Mouse (Mus musculus): Measurements from ENCODE around the gene Klhl3. TPM values are rescaled to one million over a fixed set of nuclear protein-coding genes. Genes with fewer than 3 reads are reported as not detected.

The Klhl3 gene
- polyA plus RNA-seq, 1 experiment from 2014 or later = 3.2 TPM

GRCm38 (mm10) chr13:58035470-58036156 lies 77.8 kb downstream of the Klhl3 start:
- no peak overlapping the region for H3K27ac ChIP-seq
- no peak overlapping the region for H3K4me3 ChIP-seq (replicated peaks)
- WGBS = 45% methylated on average over 10 of the region's 10 CpGs
- no peaks in the 10 kb centered on the region for H3K9me3 ChIP-seq
- no peaks in the 10 kb centered on the region for H3K4me1 ChIP-seq
- no peaks in the 10 kb centered on the region for H3K36me3 ChIP-seq
- H3K27me3 ChIP-seq (replicated peaks) = no peaks in the 10 kb centered on the region
- H3K4me2 ChIP-seq = no peak overlapping the region
- peak; percentile 52; the same call in 1 of the 2 replicates for ATAC-seq (ENCODE audit: insufficient read depth, low FRiP score, low read depth)
- H3K9ac ChIP-seq = no peak overlapping the region

- H3K9me3 ChIP-seq = no peaks in the 10 kb centered on the region
- no peak overlapping the region for H3K4me3 ChIP-seq (replicated peaks)
- H3K27me3 ChIP-seq (replicated peaks) = no peaks in the 10 kb centered on the region
- 92% methylated on average over 3 of the region's 3 CpGs for WGBS
- no peaks in the 10 kb centered on the region for H3K4me1 ChIP-seq
- no peak for ATAC-seq (ENCODE audit: insufficient read depth, low FRiP score, low read depth)
- no peak overlapping the region for H3K4me2 ChIP-seq
- no peak overlapping the region for H3K9ac ChIP-seq
- no peaks in the 10 kb centered on the region for H3K36me3 ChIP-seq
- H3K27ac ChIP-seq = no peak overlapping the region
These were observed 78.4 kb downstream of the Klhl3 start for GRCm38 (mm10) chr13:58034985-58035384.

- Histone ChIP-seq H3K36me3 (no peaks in the 10 kb centered on the region), H3K27me3 (replicated peaks) (no peaks in the 10 kb centered on the region), H3K9me3 (no peaks in the 10 kb centered on the region), H3K27ac (no peak overlapping the region), H3K4me2 (no peak overlapping the region), H3K4me3 (replicated peaks) (no peak overlapping the region), H3K9ac (no peak overlapping the region), H3K4me1 (no peaks in the 10 kb centered on the region)
- 80% methylated on average over 6 of the region's 6 CpGs for WGBS
- no peak for ATAC-seq (ENCODE audit: insufficient read depth, low FRiP score, low read depth)
These were observed 78.9 kb downstream of the Klhl3 start for GRCm38 (mm10) chr13:58034507-58034906.

GRCm38 (mm10) chr13:58031755-58032154 lies 81.6 kb downstream of the Klhl3 start:
- ATAC-seq (ENCODE audit: insufficient read depth, low FRiP score, low read depth) = peak; percentile 42; the same call in 1 of the 2 replicates
- Histone ChIP-seq H3K9me3 (no peaks in the 10 kb centered on the region), H3K27me3 (replicated peaks) (no peaks in the 10 kb centered on the region), H3K4me3 (replicated peaks) (no peak overlapping the region), H3K27ac (no peak overlapping the region), H3K9ac (no peak overlapping the region), H3K4me1 (no peaks in the 10 kb centered on the region), H3K4me2 (no peak overlapping the region), H3K36me3 (no peaks in the 10 kb centered on the region)
- 45% methylated on average over 6 of the region's 6 CpGs for WGBS

GRCm38 (mm10) chr13:58027115-58027514 lies 86.3 kb downstream of the Klhl3 start:
- H3K9ac ChIP-seq = no peak overlapping the region
- H3K27ac ChIP-seq = no peak overlapping the region
- H3K36me3 ChIP-seq = no peaks in the 10 kb centered on the region
- no peak overlapping the region for H3K4me3 ChIP-seq (replicated peaks)
- no peak for ATAC-seq (ENCODE audit: insufficient read depth, low FRiP score, low read depth)
- no peak overlapping the region for H3K4me2 ChIP-seq
- H3K4me1 ChIP-seq = no peaks in the 10 kb centered on the region
- 82% methylated on average over 8 of the region's 8 CpGs for WGBS
- H3K27me3 ChIP-seq (replicated peaks) = no peaks in the 10 kb centered on the region
- H3K9me3 ChIP-seq = no peaks in the 10 kb centered on the region

- no peak overlapping the region for H3K9ac ChIP-seq
- ATAC-seq (ENCODE audit: insufficient read depth, low FRiP score, low read depth) = no peak
- no peak overlapping the region for H3K27ac ChIP-seq
- no peaks in the 10 kb centered on the region for H3K9me3 ChIP-seq
- no peaks in the 10 kb centered on the region for H3K36me3 ChIP-seq
- no peak overlapping the region for H3K4me3 ChIP-seq (replicated peaks)
- H3K27me3 ChIP-seq (replicated peaks) = no peaks in the 10 kb centered on the region
- no peak overlapping the region for H3K4me2 ChIP-seq
- no peaks in the 10 kb centered on the region for H3K4me1 ChIP-seq
- 90% methylated on average over 16 of the region's 16 CpGs for WGBS
These were observed 87.5 kb downstream of the Klhl3 start for GRCm38 (mm10) chr13:58025701-58026414.

- WGBS = 75% methylated on average over 8 of the region's 8 CpGs
- no peak overlapping the region for H3K27ac ChIP-seq
- H3K9me3 ChIP-seq = no peaks in the 10 kb centered on the region
- no peak overlapping the region for H3K9ac ChIP-seq
- H3K4me1 ChIP-seq = no peaks in the 10 kb centered on the region
- no peaks in the 10 kb centered on the region for H3K27me3 ChIP-seq (replicated peaks)
- ATAC-seq (ENCODE audit: insufficient read depth, low FRiP score, low read depth) = no peak
- no peak overlapping the region for H3K4me2 ChIP-seq
- no peak overlapping the region for H3K4me3 ChIP-seq (replicated peaks)
- no peaks in the 10 kb centered on the region for H3K36me3 ChIP-seq
These were observed 89.5 kb downstream of the Klhl3 start for GRCm38 (mm10) chr13:58023726-58024453.

- Histone ChIP-seq H3K9me3 (no peaks in the 10 kb centered on the region), H3K4me1 (no peaks in the 10 kb centered on the region), H3K27me3 (replicated peaks) (no peaks in the 10 kb centered on the region), H3K36me3 (no peaks in the 10 kb centered on the region), H3K27ac (no peak overlapping the region), H3K4me3 (replicated peaks) (no peak overlapping the region), H3K4me2 (no peak overlapping the region), H3K9ac (no peak overlapping the region)
- ATAC-seq (ENCODE audit: insufficient read depth, low FRiP score, low read depth) = no peak
- WGBS = 74% methylated on average over 9 of the region's 9 CpGs
These were observed 90.3 kb downstream of the Klhl3 start for GRCm38 (mm10) chr13:58023001-58023560.

- Histone ChIP-seq H3K4me1 (no peaks in the 10 kb centered on the region), H3K9me3 (no peaks in the 10 kb centered on the region), H3K4me2 (no peak overlapping the region), H3K9ac (no peak overlapping the region), H3K4me3 (replicated peaks) (no peak overlapping the region), H3K36me3 (no peaks in the 10 kb centered on the region), H3K27me3 (replicated peaks) (no peaks in the 10 kb centered on the region), H3K27ac (no peak overlapping the region)
- ATAC-seq (ENCODE audit: insufficient read depth, low FRiP score, low read depth) = no peak
- 80% methylated on average over 10 of the region's 10 CpGs for WGBS
These were observed 93.0 kb downstream of the Klhl3 start for GRCm38 (mm10) chr13:58020428-58020827.

GRCm38 (mm10) chr13:58017298-58017697 lies 96.1 kb downstream of the Klhl3 start:
- ATAC-seq (ENCODE audit: insufficient read depth, low FRiP score, low read depth) = no peak
- Histone ChIP-seq H3K27ac (no peak overlapping the region), H3K4me3 (replicated peaks) (no peak overlapping the region), H3K27me3 (replicated peaks) (no peaks in the 10 kb centered on the region), H3K4me1 (no peaks in the 10 kb centered on the region), H3K36me3 (no peaks in the 10 kb centered on the region), H3K9ac (no peak overlapping the region), H3K9me3 (no peaks in the 10 kb centered on the region), H3K4me2 (no peak overlapping the region)
- 66% methylated on average over 6 of the region's 6 CpGs for WGBS

- Histone ChIP-seq H3K9ac (no peak overlapping the region), H3K4me1 (no peaks in the 10 kb centered on the region), H3K4me3 (replicated peaks) (no peak overlapping the region), H3K4me2 (no peak overlapping the region), H3K27me3 (replicated peaks) (no peaks in the 10 kb centered on the region), H3K27ac (no peak overlapping the region), H3K36me3 (no peaks in the 10 kb centered on the region), H3K9me3 (no peaks in the 10 kb centered on the region)
- ATAC-seq (ENCODE audit: insufficient read depth, low FRiP score, low read depth) = peak; percentile 40; the same call in 1 of the 2 replicates
- 63% methylated on average over 14 of the region's 14 CpGs for WGBS
These were observed 101.1 kb downstream of the Klhl3 start for GRCm38 (mm10) chr13:58012067-58012925.

All from stomach, embryonic 15.5 days (tissue).